Mouse (Mus musculus) embryonic facial prominence, embryonic 11.5 days (tissue): ENCODE measurements around the gene 9530003J23Rik. TPM values are rescaled to one million over a fixed set of nuclear protein-coding genes. Genes with fewer than 3 reads are reported as not detected.

Experiments
- ATAC-seq: fragments of 200-750 bp; cut with Nextera tagmentation; replicated peaks from 2 replicates; pipeline ENCODE4 v1.8.0; 2017; ENCODE audit warnings: low read depth; ENCODE audit not compliant: insufficient number of reproducible peaks, low FRiP score, low TSS enrichment
- DNase-seq: peaks from one replicate; pipeline ENCODE4 v3.0.0-alpha.2; 2015; ENCODE audit warnings: low spot score
- H3K27ac ChIP-seq: fragments of 300-500 bp; sonication (generic); replicated peaks from 2 replicates; pipeline ENCODE4 v1.5.1; 2014; ENCODE audit warnings: mild to moderate bottlenecking, low read depth, low read length, control low read depth
- H3K27me3 ChIP-seq: fragments of 300-500 bp; sonication (generic); 2 replicates; pipeline ENCODE4 v1.6.1; 2014; ENCODE audit warnings: mild to moderate bottlenecking, low read length, moderate library complexity, mixed read lengths; ENCODE audit not compliant: control insufficient read depth, insufficient read depth
- H3K36me3 ChIP-seq: fragments of 300-500 bp; sonication (generic); replicated peaks from 2 replicates; pipeline ENCODE4 v1.6.1; 2014; ENCODE audit warnings: low read depth, mild to moderate bottlenecking, low read length, moderate library complexity, mixed read lengths; ENCODE audit not compliant: control insufficient read depth, insufficient read depth
- H3K4me1 ChIP-seq: fragments of 300-500 bp; sonication (generic); 2 replicates; pipeline ENCODE4 v1.6.1; 2014; ENCODE audit warnings: low read length, mixed read lengths; ENCODE audit not compliant: control insufficient read depth, insufficient read depth
- H3K4me2 ChIP-seq: fragments of 300-500 bp; sonication (generic); 2 replicates; pipeline ENCODE4 v1.6.1; 2014; ENCODE audit warnings: low read depth, mild to moderate bottlenecking, control low read depth, low read length, moderate library complexity
- H3K4me3 ChIP-seq: fragments of 300-500 bp; sonication (generic); 2 replicates; pipeline ENCODE4 v1.5.1; 2014; ENCODE audit warnings: low read depth, low read length, control low read depth
- H3K9ac ChIP-seq: fragments of 300-500 bp; sonication (generic); replicated peaks from 2 replicates; pipeline ENCODE4 v1.6.1; 2014; ENCODE audit warnings: mild to moderate bottlenecking, control low read depth, low read length
- H3K9me3 ChIP-seq: fragments of 300-500 bp; sonication (generic); replicated peaks from 2 replicates; pipeline ENCODE4 v1.6.1; 2016; ENCODE audit warnings: mild to moderate bottlenecking, low read length, inconsistent platforms, mixed read lengths; ENCODE audit not compliant: control insufficient read depth
- WGBS: fragments of 180-500 bp; shearing (Covaris S2); extraction: QIAGEN DNeasy Blood & Tissue Kit; methylation state at CpG from one replicate; pipeline ENCODE4 v1.1.7; 2014; 5-methylcytosine and 5-hydroxymethylcytosine counted together
- polyA plus RNA-seq: library from polyadenylated mRNA; unstranded; fragments of >200 nt; fragmentation: Nextera tagmentation; extraction: Ambion mirVana; gene quantifications from 2 replicates; pipeline ENCODE4 v1.2.1, GENCODE M21; 2014

The 9530003J23Rik gene
- polyA plus RNA-seq, 1 experiment from 2014 or later = not detected

- no peak overlapping the region for H3K4me2 ChIP-seq
- no peak for ATAC-seq
- no peaks in the 10 kb centered on the region for H3K27me3 ChIP-seq
- H3K36me3 ChIP-seq = no peaks in the 10 kb centered on the region
- no peak overlapping the region for H3K4me3 ChIP-seq
- no peak overlapping the region for H3K9ac ChIP-seq
- no peaks in the 10 kb centered on the region for H3K9me3 ChIP-seq
- WGBS = 93% methylated on average over 4 of the region's 4 CpGs
- H3K27ac ChIP-seq = no peak overlapping the region
- no peaks in the 10 kb centered on the region for H3K4me1 ChIP-seq
- DNase-seq = no peak
These were observed 42.8 kb downstream of the 9530003J23Rik start for GRCm38 (mm10) chr10:117195748-117196147.

DNA sequence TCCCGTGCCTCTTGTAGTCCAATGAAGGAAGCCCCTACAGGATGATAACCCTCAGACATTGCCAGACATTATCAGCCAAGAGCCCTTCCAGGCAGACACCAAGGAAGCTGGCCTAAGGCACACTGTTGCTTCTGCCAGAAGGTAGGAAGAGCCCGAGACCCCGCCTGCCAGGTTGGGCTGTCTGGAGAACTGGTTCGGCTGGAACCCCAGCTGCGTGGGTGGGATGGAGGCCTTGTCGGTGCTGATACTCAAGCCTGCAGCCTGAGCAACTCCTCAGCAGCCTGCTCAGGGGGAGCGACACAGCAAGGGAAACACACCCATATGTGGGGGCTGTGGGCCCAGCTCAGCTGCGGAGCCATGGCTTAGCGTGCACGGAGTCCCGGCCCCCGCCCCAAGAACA is 43.5 kb downstream of the 9530003J23Rik start:
- Histone ChIP-seq H3K9ac (no peak overlapping the region), H3K27ac (no peak overlapping the region), H3K9me3 (no peaks in the 10 kb centered on the region), H3K4me3 (no peak overlapping the region), H3K4me1 (no peaks in the 10 kb centered on the region), H3K4me2 (no peak overlapping the region), H3K27me3 (no peaks in the 10 kb centered on the region), H3K36me3 (no peaks in the 10 kb centered on the region)
- ATAC-seq (no peak), DNase-seq (no peak)
- 84% methylated on average over 12 of the region's 12 CpGs for whole genome bisulfite sequencing

- Histone ChIP-seq H3K9me3 (no peaks in the 10 kb centered on the region), H3K27ac (no peak overlapping the region), H3K27me3 (no peaks in the 10 kb centered on the region), H3K4me2 (no peak overlapping the region), H3K4me1 (no peaks in the 10 kb centered on the region), H3K36me3 (no peaks in the 10 kb centered on the region), H3K4me3 (no peak overlapping the region), H3K9ac (no peak overlapping the region)
- ATAC-seq (no peak), DNase-seq (no peak)
- 76% methylated on average over 5 of the region's 5 CpGs for WGBS
These were observed 45.1 kb downstream of the 9530003J23Rik start for GRCm38 (mm10) chr10:117193364-117193763.

DNA sequence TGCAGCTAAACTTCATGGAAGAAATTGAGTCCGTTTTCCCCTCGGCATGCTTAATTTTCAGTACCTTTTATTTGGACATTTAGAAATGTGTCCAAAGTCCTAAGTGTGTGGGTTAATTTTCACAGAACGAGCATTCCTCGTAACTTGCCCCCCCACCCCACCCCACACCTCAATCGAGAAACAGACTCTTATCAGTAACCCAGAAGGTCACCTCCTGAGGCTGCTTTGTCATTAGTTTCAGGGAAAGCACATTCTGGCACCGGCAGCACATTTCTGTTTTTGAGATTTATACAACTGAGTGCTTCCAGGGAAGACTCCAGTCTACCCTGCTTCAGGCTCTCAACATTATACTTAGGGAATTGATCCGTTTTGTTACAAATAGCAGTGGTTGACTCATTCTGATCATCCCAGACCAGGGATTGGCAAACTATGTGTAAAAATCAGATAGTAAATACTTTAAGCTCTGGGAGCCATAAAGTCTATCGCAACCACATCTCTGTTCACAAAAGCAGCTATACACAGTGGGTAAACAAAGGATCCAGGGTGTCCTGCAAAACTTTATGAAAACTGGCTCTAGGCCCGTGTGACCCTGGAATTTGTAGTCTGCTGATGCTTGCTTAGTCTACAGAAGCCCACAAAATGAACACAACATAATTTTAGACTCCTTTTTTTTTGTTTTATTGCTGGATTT is 53.0 kb downstream of the 9530003J23Rik start:
- H3K4me2 ChIP-seq = no peak overlapping the region
- ATAC-seq (no peak), DNase-seq (no peak)
- H3K4me1 ChIP-seq = no peaks in the 10 kb centered on the region
- H3K36me3 ChIP-seq = no peaks in the 10 kb centered on the region
- H3K27ac ChIP-seq = no peak overlapping the region
- no peak overlapping the region for H3K9ac ChIP-seq
- H3K27me3 ChIP-seq = no peaks in the 10 kb centered on the region
- H3K4me3 ChIP-seq = no peak overlapping the region
- 74% methylated on average over 9 of the region's 9 CpGs for WGBS
- H3K9me3 ChIP-seq = no peaks in the 10 kb centered on the region

Other genes starting within 250 kb of the 9530003J23Rik start
- gene Lrrc10, start 193.4 kb downstream of the 9530003J23Rik start, polyA plus RNA-seq = 0.33 TPM in 1 of 2 replicates, not detected in the other
- 379 and 384 TPM in 2 replicates for gene Cct2, start 174.9 kb downstream of the 9530003J23Rik start, polyA plus RNA-seq
- 25.5 and 28.2 TPM in 2 replicates for gene Frs2, start 90.2 kb downstream of the 9530003J23Rik start, polyA plus RNA-seq
- 135 and 148 TPM in 2 replicates for gene Yeats4, start 14.2 kb downstream of the 9530003J23Rik start, polyA plus RNA-seq
- 17.2 and 18.2 TPM in 2 replicates for gene Lyz2, start 43.6 kb upstream of the 9530003J23Rik start, polyA plus RNA-seq
- not detected in 2 replicates for gene Lyz1, start 54.2 kb upstream of the 9530003J23Rik start, polyA plus RNA-seq
- 212 and 223 TPM in 2 replicates for gene Cpsf6, start 141.3 kb upstream of the 9530003J23Rik start, polyA plus RNA-seq